Mouse (Mus musculus) lung, embryonic 14.5 days (tissue): ENCODE data around the gene Obsl1. TPM values are rescaled to one million over a fixed set of nuclear protein-coding genes. Genes with fewer than 3 reads are reported as not detected.

ENCODE experiments used
- ATAC-seq: fragments of 200-750 bp; cut with Nextera tagmentation; 2 replicates; pipeline ENCODE4 v1.8.0; 2017; ENCODE audit warnings: mild to moderate bottlenecking, moderate TSS enrichment, moderate library complexity; ENCODE audit not compliant: insufficient read depth
- DNase-seq: peaks from one replicate; pipeline ENCODE4 v3.0.0-alpha.2; 2015
- H3K27ac ChIP-seq: fragments of 300-500 bp; sonication (generic); 2 replicates; pipeline ENCODE4 v1.5.1; 2014; ENCODE audit warnings: low read depth, mild to moderate bottlenecking, moderate library complexity
- H3K27me3 ChIP-seq: fragments of 300-500 bp; sonication (generic); 2 replicates; pipeline ENCODE4 v1.6.1; 2014; ENCODE audit warnings: low read length, control low read depth; ENCODE audit not compliant: insufficient read depth
- H3K36me3 ChIP-seq: fragments of 300-500 bp; sonication (generic); 2 replicates; pipeline ENCODE4 v1.6.1; 2014; ENCODE audit warnings: control low read depth; ENCODE audit not compliant: insufficient read depth
- H3K4me1 ChIP-seq: fragments of 300-500 bp; sonication (generic); 2 replicates; pipeline ENCODE4 v1.6.1; 2014; ENCODE audit warnings: antibody characterized with exemption, control low read depth; ENCODE audit not compliant: insufficient read depth
- H3K4me2 ChIP-seq: fragments of 300-500 bp; sonication (generic); 2 replicates; pipeline ENCODE4 v1.6.1; 2014; ENCODE audit warnings: mild to moderate bottlenecking
- H3K4me3 ChIP-seq: fragments of 300-500 bp; sonication (generic); 2 replicates; pipeline ENCODE4 v1.5.1; 2014; ENCODE audit warnings: low read depth, low read length
- H3K9ac ChIP-seq: fragments of 300-500 bp; sonication (generic); 2 replicates; pipeline ENCODE4 v1.6.1; 2014
- H3K9me3 ChIP-seq: fragments of 300-500 bp; sonication (generic); 2 replicates; pipeline ENCODE4 v1.6.1; 2016; ENCODE audit warnings: low read depth, low read length, control low read depth
- CTCF ChIP-seq: IDR thresholded peaks from 2 replicates; pipeline ENCODE4 v1.5.1; 2016; ENCODE audit warnings: antibody characterized with exemption, low read depth
- WGBS: fragments of 180-500 bp; shearing (Covaris S2); extraction: QIAGEN DNeasy Blood & Tissue Kit; methylation state at CpG from one replicate; pipeline ENCODE4 v1.1.7; 2014; 5-methylcytosine and 5-hydroxymethylcytosine counted together
- polyA plus RNA-seq: library from polyadenylated mRNA; unstranded; fragments of >200 nt; fragmentation: Nextera tagmentation; extraction: Ambion mirVana; gene quantifications from 2 replicates; pipeline ENCODE4 v1.2.1, GENCODE M21; 2014

Gene Obsl1
- polyA plus RNA-seq, 1 experiment from 2014 or later = 93.3 TPM

DNA sequence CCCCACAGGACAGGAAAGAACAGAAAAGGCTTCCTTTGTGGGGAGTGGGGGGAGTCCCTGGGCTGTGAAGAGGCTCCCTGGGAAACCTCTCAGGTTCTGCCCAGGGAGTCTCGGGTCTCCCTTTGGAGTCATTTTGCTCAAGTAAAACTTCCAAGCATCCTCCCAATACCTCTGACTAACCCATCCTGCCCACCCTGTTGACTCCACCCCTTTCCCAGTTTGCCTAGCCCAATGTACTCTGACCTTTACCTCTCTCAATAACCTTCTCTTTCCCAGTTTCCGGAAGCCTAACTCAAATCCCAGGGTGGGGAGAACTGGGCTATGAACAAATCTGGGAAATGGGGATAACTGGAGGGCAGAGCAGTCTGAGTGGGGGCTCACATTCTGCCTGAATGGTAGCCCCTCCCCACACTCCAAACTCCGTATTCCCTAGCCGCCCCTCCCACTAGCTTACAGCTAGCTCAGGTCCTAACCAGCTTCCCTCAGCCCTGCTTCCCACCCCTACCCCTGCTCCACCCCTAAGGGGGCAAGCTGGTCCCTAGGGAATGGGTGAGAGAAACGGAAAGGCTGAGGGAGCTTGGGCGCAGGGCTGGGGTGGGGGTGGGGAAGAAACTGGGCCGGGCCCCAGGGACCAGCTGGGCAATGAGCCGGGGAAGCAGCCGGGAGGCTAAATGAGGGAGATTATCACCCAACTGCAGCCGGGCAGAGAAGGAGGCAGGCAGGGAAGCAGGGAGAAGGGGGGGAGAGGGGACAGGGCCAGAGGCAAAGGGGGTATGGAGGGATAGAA lies 58.8 kb downstream of the Obsl1 start:
- Histone ChIP-seq H3K4me2 (peak overlapping the region; percentile 54), H3K9ac (0 out of 2 replicates have a peak overlapping the region, but pooled peaks have one; percentile 6), H3K36me3 (peaks cover 7% of the 10 kb centered on the region; the same call in 1 of the 2 replicates), H3K4me1 (peaks cover 39% of the 10 kb centered on the region), H3K9me3 (no peaks in the 10 kb centered on the region), H3K4me3 (no peak overlapping the region), H3K27ac (no peak overlapping the region), H3K27me3 (peaks cover 73% of the 10 kb centered on the region)
- no peak for TF ChIP-seq CTCF
- peak; percentile 43 for DNase-seq
- 5% methylated on average over 10 of the region's 10 CpGs for WGBS
- ATAC-seq = peak; percentile 9; the same call in 1 of the 2 replicates

DNA sequence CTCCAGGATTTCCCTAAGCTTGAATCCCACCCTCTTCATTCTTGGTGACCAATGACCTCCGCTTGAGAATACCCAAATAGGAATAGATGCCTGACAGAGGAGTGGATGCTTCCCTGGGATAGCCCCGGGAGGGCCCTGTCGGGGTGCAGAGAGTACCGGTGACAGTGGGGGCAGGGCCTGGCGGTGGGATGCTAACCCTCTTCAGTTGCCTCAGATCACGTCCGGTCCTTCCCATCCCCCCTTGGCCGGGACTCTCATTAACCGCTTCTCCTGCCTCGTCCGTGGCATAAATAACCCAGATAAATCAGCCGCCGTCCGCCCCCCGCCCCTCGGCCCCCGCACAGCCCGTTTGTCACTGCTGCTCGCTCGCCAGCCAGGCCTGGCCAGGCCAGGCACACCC lies 59.6 kb downstream of the Obsl1 start:
- DNase-seq (peak; percentile 69), ATAC-seq (peak; percentile 10; the same call in 1 of the 2 replicates)
- Histone ChIP-seq H3K27me3 (peaks cover 70% of the 10 kb centered on the region), H3K4me3 (no peak overlapping the region), H3K9me3 (no peaks in the 10 kb centered on the region), H3K27ac (peak overlapping the region; percentile 51; the same call in 1 of the 2 replicates), H3K4me2 (peak overlapping the region; percentile 54), H3K36me3 (peaks cover 13% of the 10 kb centered on the region; the same call in 1 of the 2 replicates), H3K4me1 (peaks cover 39% of the 10 kb centered on the region), H3K9ac (no peak overlapping the region)
- TF ChIP-seq CTCF = no peak
- 2% methylated on average over 20 of the region's 20 CpGs for WGBS

DNA sequence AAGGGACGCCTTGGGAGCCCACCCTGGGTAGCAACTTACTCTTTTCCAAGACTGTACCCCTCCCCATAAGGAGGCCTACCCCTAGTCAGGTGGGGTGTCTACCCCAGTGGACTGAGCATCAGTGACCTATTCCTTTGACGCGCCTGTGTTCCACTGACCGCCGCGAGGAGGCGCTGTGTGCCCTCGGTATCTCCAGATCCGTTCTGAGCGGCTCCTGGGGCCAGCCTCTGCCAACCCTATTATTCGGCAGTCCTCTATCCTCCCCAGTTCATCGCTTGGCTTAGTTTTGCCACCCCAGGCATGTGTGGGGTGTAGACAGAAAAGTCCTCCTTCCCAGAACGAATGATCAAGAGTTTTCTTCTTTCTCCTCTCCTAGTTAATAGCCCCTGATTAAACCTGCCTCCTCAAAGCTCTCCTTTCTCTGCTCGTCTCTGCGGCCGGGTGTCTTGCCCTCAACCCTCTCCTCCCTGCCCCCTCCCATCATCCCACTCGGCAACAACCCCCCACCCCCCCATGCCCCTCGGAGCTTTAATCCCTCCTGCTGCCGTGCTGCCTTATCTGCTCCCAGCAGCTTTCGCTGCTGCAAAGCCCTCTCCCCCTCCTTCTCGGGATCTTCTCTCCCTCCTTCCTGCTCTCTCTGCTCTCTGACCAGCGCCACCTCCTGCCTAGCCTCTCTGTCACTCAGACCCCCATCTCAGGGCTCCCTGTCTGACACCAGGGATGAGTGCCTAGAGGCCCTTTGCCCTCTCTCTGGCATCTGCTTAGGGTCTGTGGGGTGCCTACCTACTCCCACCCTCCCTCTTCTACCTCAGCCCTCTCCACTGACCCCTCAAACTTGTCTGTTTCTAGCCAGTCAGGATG lies 60.3 kb downstream of the Obsl1 start:
- Histone ChIP-seq H3K9ac (no peak overlapping the region), H3K4me1 (peaks cover 37% of the 10 kb centered on the region), H3K36me3 (peaks cover 13% of the 10 kb centered on the region; the same call in 1 of the 2 replicates), H3K27me3 (peaks cover 63% of the 10 kb centered on the region), H3K4me3 (peak overlapping the region; percentile 8; the same call in 1 of the 2 replicates), H3K27ac (peak overlapping the region; percentile 51), H3K9me3 (no peaks in the 10 kb centered on the region), H3K4me2 (peak overlapping the region; percentile 54)
- DNase-seq (peak; percentile 89), ATAC-seq (peak; percentile 35)
- TF ChIP-seq CTCF = peak; percentile 95
- 2% methylated on average over 22 of the region's 22 CpGs for WGBS

DNA sequence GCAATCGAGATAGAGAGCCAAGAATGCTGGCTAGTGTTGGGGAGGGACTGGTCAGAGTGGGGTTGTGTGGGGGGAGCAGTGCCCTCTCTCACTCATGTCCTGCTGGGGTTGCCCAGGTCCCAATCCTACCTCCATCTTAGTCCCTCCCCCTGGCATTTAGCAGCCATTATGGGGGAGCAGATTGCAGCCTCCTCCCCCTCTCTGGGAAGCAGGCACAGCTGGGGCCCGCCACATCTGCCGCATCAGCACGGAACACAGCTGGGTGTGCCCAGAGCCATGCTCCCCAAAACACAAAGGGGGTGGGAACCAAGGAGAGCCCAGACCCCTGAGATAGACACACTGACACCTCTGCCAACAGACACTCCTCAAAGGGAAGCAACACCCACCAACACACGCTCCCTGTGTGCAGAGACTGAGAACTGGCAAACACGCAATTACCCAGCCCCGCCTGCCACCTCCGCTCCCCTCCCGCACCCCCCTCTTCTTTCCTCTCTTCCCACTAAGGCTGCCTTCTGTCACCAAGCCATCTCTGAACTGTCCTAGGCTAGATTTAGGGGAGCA lies 61.0 kb downstream of the Obsl1 start:
- Histone ChIP-seq H3K9ac (no peak overlapping the region), H3K4me1 (peaks cover 31% of the 10 kb centered on the region)

DNA sequence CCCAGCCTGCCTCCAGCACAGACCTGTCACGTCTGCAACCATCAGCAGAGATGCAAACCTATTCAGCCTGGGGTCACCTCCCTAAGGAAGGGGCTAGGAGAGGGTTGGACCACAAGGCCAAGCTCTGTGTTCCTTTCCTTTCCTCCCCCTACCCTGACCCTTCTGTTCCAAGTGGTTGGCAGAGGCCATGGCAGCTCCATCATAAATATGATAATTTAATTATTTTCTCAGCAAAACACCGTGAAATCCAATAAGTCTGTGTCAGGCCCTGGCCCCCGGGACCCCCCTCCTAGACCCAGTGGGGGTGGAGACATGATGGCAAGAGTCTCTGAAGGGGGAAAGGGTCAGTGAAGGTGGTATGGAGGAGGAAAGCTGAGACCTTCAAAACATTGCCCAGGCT lies 62.0 kb downstream of the Obsl1 start:
- no peak overlapping the region for H3K9ac ChIP-seq
- no peak overlapping the region for H3K4me2 ChIP-seq
- no peaks in the 10 kb centered on the region for H3K9me3 ChIP-seq
- H3K4me3 ChIP-seq = no peak overlapping the region
- 39% methylated on average over 3 of the region's 3 CpGs for WGBS
- H3K27ac ChIP-seq = no peak overlapping the region
- H3K27me3 ChIP-seq = peaks cover 45% of the 10 kb centered on the region
- H3K36me3 ChIP-seq = peaks cover 17% of the 10 kb centered on the region
- ATAC-seq = no peak
- no peak for TF ChIP-seq CTCF
- DNase-seq = no peak
- H3K4me1 ChIP-seq = peaks cover 26% of the 10 kb centered on the region

More for the DNA sequence above, 61.0 kb downstream of the Obsl1 start:
- DNase-seq (peak; percentile 50), ATAC-seq (peak; percentile 22; the same call in 1 of the 2 replicates)
- whole genome bisulfite sequencing = 15% methylated on average over 9 of the region's 9 CpGs
- H3K27me3 ChIP-seq = peaks cover 56% of the 10 kb centered on the region
- TF ChIP-seq CTCF = no peak
- peaks cover 17% of the 10 kb centered on the region for H3K36me3 ChIP-seq
- H3K4me2 ChIP-seq = peak overlapping the region; percentile 54
- H3K9me3 ChIP-seq = no peaks in the 10 kb centered on the region
- H3K27ac ChIP-seq = 0 out of 2 replicates have a peak overlapping the region, but pooled peaks have one; percentile 46
- H3K4me3 ChIP-seq = no peak overlapping the region

DNA sequence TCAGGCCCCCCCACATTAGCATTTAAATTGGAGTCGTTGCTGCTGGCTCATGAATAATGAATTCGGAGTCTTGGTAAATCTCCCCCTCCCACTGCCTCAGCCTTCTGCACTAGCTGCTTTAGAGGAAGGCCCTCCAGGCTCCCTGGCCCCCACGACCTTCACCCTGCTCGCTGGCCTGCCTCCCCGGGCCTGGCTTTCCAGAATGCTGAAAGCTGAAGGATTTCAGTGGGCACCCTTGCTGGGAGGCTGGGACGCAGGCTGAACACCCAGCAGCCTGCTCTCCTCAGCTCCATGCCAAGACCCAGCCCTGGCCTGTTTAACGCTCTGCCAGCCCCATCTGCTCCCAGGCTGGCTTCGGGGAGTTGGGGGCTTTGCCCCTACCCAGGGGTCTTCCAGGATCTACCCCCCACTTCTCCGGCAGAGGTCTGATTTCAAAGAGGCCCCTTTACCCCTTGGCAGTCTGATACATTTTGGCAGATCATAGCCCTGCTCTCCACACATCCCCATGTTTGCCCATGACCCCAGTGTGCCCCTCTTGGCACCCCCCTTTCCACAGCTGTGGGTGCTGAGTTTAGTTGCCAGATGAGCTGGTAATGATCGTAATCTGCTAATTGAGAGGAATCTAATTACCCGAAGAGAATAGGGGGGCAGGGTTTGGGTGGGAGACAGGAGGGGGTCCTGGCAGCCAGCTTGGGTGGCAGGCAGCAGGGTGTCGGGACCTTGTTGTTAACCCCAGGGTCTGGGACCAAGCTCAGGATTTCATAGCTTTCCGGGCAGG lies 62.8 kb downstream of the Obsl1 start:
- 46% methylated on average over 13 of the region's 13 CpGs for WGBS

More for the DNA sequence above, 62.8 kb downstream of the Obsl1 start:
- Histone ChIP-seq H3K4me3 (no peak overlapping the region), H3K9me3 (no peaks in the 10 kb centered on the region), H3K4me1 (peaks cover 26% of the 10 kb centered on the region), H3K4me2 (no peak overlapping the region), H3K27me3 (peaks cover 39% of the 10 kb centered on the region), H3K9ac (no peak overlapping the region), H3K27ac (no peak overlapping the region), H3K36me3 (peaks cover 17% of the 10 kb centered on the region)
- TF ChIP-seq CTCF = no peak
- no peak for ATAC-seq
- no peak for DNase-seq
